Mouse (Mus musculus): Measurements from ENCODE around the gene Sox11.

- TF ChIP-seq CTCF (IDR thresholded peaks at IDR 0.05) = no peak
- TF ChIP-seq POLR2A (IDR thresholded peaks at IDR 0.05; ENCODE audit: insufficient read depth, low read depth, low read length) = no peak
- no peak for TF ChIP-seq EP300 (IDR thresholded peaks at IDR 0.05; ENCODE audit: insufficient read depth, low read depth, low read length)
Measured at GRCm38 (mm10) chr12:27323423-27323822, 19.0 kb downstream of the Sox11 start.

All from heart, adult 2 months (tissue).